Mouse (Mus musculus) myocyte (in vitro differentiated cells): ENCODE results near the gene St8sia1. TPM values are rescaled to one million over a fixed set of nuclear protein-coding genes. Genes with fewer than 3 reads are reported as not detected.

ENCODE experiments used
- H3K27me3 ChIP-seq: one replicate; pipeline ENCODE4 v1.6.1; 2011; ENCODE audit not compliant: control insufficient read depth, insufficient read depth, insufficient read length
- H3K36me3 ChIP-seq: one replicate; pipeline ENCODE4 v1.6.1; 2011; ENCODE audit not compliant: control insufficient read depth, insufficient read depth
- H3K4me2 ChIP-seq: one replicate; pipeline ENCODE4 v1.6.1; 2011; ENCODE audit warnings: low read depth, control low read depth
- H3K4me3 ChIP-seq: one replicate; pipeline ENCODE4 v1.5.1; 2011; ENCODE audit warnings: mild to moderate bottlenecking, control low read depth, moderate library complexity
- H3K79me2 ChIP-seq: one replicate; pipeline ENCODE4 v1.6.1; 2011; ENCODE audit not compliant: control insufficient read depth, insufficient read depth
- H3ac ChIP-seq: one replicate; pipeline ENCODE4 v1.6.1; 2011; ENCODE audit not compliant: control insufficient read depth, insufficient read length
- CEBPB ChIP-seq: IDR thresholded peaks from 2 replicates; pipeline ENCODE4 v1.6.1; 2011; ENCODE audit warnings: mild to moderate bottlenecking, moderate library complexity; ENCODE audit not compliant: poor library complexity, insufficient read depth, severe bottlenecking
- E2F4 ChIP-seq: IDR thresholded peaks from one replicate; pipeline ENCODE4 v1.6.1; 2011; ENCODE audit warnings: mild to moderate bottlenecking, control low read depth, moderate library complexity; ENCODE audit not compliant: insufficient read depth
- MAX ChIP-seq: IDR thresholded peaks from one replicate; pipeline ENCODE4 v1.6.1; 2011; ENCODE audit warnings: low read depth, mild to moderate bottlenecking, control low read depth
- MYOD1 ChIP-seq, 3 experiments: IDR thresholded peaks; one replicate each; pipeline ENCODE4 v1.6.1; 2011; ENCODE audit warnings: control low read depth in 2 of 3, low read depth in 2 of 3, mild to moderate bottlenecking in 2 of 3, moderate library complexity in 1 of 3; ENCODE audit not compliant: insufficient read length in 2 of 3, control insufficient read depth in 1 of 3
- MYOG ChIP-seq, 3 experiments: IDR thresholded peaks; one replicate each; pipeline ENCODE4 v1.6.1; 2011; ENCODE audit warnings: control low read depth in 2 of 3, low read depth in 2 of 3, mild to moderate bottlenecking in 2 of 3; ENCODE audit not compliant: insufficient read length in 2 of 3, control insufficient read depth in 1 of 3, insufficient read depth in 1 of 3
- POLR2A ChIP-seq: IDR thresholded peaks from one replicate; pipeline ENCODE4 v1.6.1; 2011; ENCODE audit warnings: low read depth, mild to moderate bottlenecking, control low read depth, moderate library complexity; ENCODE audit not compliant: insufficient read length
- POLR2AphosphoS2 ChIP-seq: IDR thresholded peaks from one replicate; pipeline ENCODE4 v1.6.1; 2011; ENCODE audit warnings: low read depth, control low read depth; ENCODE audit not compliant: insufficient read length
- REST ChIP-seq: IDR thresholded peaks from one replicate; pipeline ENCODE4 v1.6.1; 2011; ENCODE audit warnings: mild to moderate bottlenecking, control low read depth, moderate library complexity; ENCODE audit not compliant: insufficient read depth, insufficient read length
- SRF ChIP-seq: IDR thresholded peaks from one replicate; pipeline ENCODE4 v1.6.1; 2011; ENCODE audit warnings: low read depth; ENCODE audit not compliant: control insufficient read depth, insufficient read length
- TCF12 ChIP-seq: IDR thresholded peaks from one replicate; pipeline ENCODE4 v1.6.1; 2011; ENCODE audit warnings: mild to moderate bottlenecking, control low read depth; ENCODE audit not compliant: poor library complexity, insufficient read depth, severe bottlenecking
- TCF3 ChIP-seq: IDR thresholded peaks from one replicate; pipeline ENCODE4 v1.6.1; 2011; ENCODE audit warnings: low read depth, control low read depth; ENCODE audit not compliant: insufficient read length
- USF1 ChIP-seq: IDR thresholded peaks from one replicate; pipeline ENCODE4 v1.6.1; 2011; ENCODE audit warnings: low read depth, mild to moderate bottlenecking, control low read depth, moderate library complexity
- polyA plus RNA-seq: library from polyadenylated mRNA; unstranded; fragments of >200 nt; fragmentation: generic; extraction: Trizol; gene quantifications from one replicate; pipeline ENCODE4 v1.2.1, GENCODE M21; 2012; ENCODE audit warnings: missing spikeins

St8sia1 gene
- polyA plus RNA-seq, 1 experiment, result 0.02 TPM

DNA sequence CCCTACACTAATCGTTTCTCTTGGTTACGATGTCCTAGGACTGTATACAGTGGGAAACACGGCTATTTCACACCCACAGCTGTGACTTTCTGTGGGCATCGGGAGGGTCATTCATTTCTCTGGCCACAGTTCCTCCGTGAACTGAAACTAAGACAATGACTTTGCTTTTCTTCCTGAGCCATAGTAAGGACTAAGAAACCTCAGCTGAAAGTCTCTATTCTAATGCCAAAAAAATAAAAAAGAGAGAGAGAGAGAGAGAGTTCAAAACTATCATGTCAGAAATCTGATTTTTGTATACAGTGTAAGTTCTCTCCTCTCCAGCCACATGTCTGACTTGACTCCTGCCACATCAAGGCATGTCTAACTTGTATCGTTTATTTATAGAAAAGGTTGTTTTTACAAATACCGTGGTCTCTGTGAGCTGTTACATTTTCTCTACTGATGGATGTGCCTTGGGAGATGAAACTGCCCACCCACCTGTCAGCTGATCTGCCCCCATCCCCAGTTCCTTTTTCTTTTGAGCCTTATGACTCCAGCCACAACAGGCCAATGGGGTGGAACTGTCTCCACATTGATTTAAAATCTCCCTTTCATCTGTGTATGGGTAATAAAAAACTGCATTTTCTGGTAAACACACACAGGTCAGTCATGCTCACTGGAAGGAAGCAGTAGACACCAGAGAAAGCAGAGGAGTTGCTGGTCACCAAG lies 94.4 kb downstream of the St8sia1 start:
- no peaks in the 10 kb centered on the region for H3K79me2 ChIP-seq
- no peaks in the 10 kb centered on the region for H3K36me3 ChIP-seq
- no peaks in the 10 kb centered on the region for H3K27me3 ChIP-seq
- H3ac ChIP-seq, result no peak overlapping the region
- no peak overlapping the region for H3K4me3 ChIP-seq
- no peak overlapping the region for H3K4me2 ChIP-seq
- no peak for TF ChIP-seq POLR2A
- no peak for TF ChIP-seq TCF12
- no peak for TF ChIP-seq POLR2AphosphoS2
- TF ChIP-seq E2F4, result no peak
- no peak for TF ChIP-seq USF1
- no peak for TF ChIP-seq MYOD1 (IDR thresholded peaks at IDR 0.05; ENCODE audit: control insufficient read depth in 1 of 3, insufficient read length in 2 of 3, low read depth in 2 of 3)
- TF ChIP-seq MYOG (IDR thresholded peaks at IDR 0.05; ENCODE audit: control insufficient read depth in 1 of 3, insufficient read depth in 1 of 3, insufficient read length in 2 of 3, low read depth in 2 of 3), result no peak
- TF ChIP-seq TCF3, result no peak
- no peak for TF ChIP-seq SRF
- no peak for TF ChIP-seq REST
- TF ChIP-seq MAX, result no peak
- TF ChIP-seq CEBPB, result no peak

DNA sequence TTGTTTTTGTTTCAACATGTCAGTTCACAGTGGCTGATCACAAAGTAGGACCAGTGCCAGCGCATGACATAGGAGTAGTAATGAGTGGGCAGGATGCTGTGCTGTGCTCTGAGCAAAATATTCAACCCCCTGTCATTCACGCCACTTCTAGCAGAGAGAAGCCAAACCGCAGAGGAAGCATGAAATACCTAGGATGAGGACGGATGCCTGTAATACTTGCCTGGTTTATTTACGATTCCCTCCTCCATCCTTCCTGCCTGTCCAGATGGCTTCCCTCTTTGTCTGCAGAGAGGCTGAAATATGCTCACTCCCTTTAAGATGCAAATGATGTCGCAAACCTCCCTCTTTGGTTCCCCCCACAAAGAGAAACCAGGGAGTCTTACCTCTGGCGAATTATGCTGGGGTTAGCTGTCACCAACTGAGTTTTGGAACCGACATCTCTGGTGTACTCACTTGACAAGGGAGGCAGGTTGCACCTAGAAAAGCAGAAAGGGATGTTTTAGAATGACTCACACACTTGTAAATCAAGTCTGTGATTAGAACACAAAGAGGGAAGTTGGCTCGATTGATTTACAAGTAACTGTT lies 96.7 kb downstream of the St8sia1 start:
- Histone ChIP-seq H3K4me2 (peak overlapping the region; percentile 66), H3K36me3 (no peaks in the 10 kb centered on the region), H3K4me3 (no peak overlapping the region), H3ac (no peak overlapping the region), H3K79me2 (no peaks in the 10 kb centered on the region), H3K27me3 (no peaks in the 10 kb centered on the region)
- no peak for TF ChIP-seq SRF
- no peak for TF ChIP-seq CEBPB
- no peak for TF ChIP-seq MYOG (IDR thresholded peaks at IDR 0.05; ENCODE audit: control insufficient read depth in 1 of 3, insufficient read depth in 1 of 3, insufficient read length in 2 of 3, low read depth in 2 of 3)
- TF ChIP-seq MYOD1 (IDR thresholded peaks at IDR 0.05; ENCODE audit: control insufficient read depth in 1 of 3, insufficient read length in 2 of 3, low read depth in 2 of 3), result no peak
- no peak for TF ChIP-seq POLR2A
- TF ChIP-seq TCF12, result no peak
- TF ChIP-seq TCF3, result no peak
- no peak for TF ChIP-seq E2F4

DNA sequence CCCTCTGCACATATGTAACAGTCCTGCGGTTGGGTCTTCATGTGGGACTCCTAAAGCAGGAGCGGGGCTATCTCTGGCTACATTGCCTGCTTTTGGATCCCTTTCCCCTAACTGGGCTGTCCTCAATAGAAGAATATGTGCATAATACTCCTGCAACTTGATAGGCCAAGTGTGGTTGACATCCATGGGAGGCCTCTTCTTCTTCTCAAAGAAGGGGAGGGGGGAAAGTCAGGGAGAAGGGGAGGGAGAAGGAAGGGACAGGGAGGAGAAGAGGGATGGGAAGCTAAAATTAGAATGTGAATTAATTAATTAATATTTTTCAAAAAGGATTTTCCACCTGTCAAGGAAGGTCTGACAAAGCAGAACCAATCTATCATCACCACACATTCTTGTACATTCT lies 97.2 kb downstream of the St8sia1 start:
- H3K4me3 ChIP-seq, result no peak overlapping the region
- no peaks in the 10 kb centered on the region for H3K36me3 ChIP-seq
- no peak overlapping the region for H3ac ChIP-seq
- H3K4me2 ChIP-seq, result peak overlapping the region; percentile 66
- H3K79me2 ChIP-seq, result no peaks in the 10 kb centered on the region
- H3K27me3 ChIP-seq, result no peaks in the 10 kb centered on the region
- no peak for TF ChIP-seq POLR2AphosphoS2
- no peak for TF ChIP-seq TCF12
- no peak for TF ChIP-seq CEBPB
- TF ChIP-seq SRF, result no peak
- TF ChIP-seq POLR2A, result no peak
- no peak for TF ChIP-seq MYOG (IDR thresholded peaks at IDR 0.05; ENCODE audit: control insufficient read depth in 1 of 3, insufficient read depth in 1 of 3, insufficient read length in 2 of 3, low read depth in 2 of 3)
- TF ChIP-seq TCF3, result no peak
- TF ChIP-seq REST, result no peak
- TF ChIP-seq E2F4, result no peak
- TF ChIP-seq USF1, result no peak
- TF ChIP-seq MYOD1 (IDR thresholded peaks at IDR 0.05; ENCODE audit: control insufficient read depth in 1 of 3, insufficient read length in 2 of 3, low read depth in 2 of 3), result no peak
- TF ChIP-seq MAX, result no peak

DNA sequence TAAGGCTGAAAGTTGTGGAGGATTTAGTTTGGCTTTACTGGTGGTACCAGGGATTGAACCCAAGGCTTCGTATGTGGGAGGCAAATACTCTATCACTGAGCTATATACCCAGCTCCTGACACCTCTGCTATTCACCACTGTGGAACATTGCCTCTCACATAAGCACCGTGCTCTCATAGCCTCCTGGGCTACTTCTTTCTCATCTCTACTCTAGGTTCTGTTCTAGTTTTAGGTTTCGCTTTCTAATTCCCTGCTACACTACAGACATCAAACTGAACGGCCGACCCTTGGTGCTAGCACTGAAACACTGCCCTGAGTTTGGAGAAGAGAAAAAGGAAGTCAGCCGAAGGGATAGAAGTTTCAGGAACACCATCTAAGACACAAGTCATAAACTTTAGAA lies 99.1 kb downstream of the St8sia1 start:
- Histone ChIP-seq H3K36me3 (no peaks in the 10 kb centered on the region), H3K79me2 (no peaks in the 10 kb centered on the region), H3K4me2 (no peak overlapping the region), H3K4me3 (no peak overlapping the region), H3K27me3 (no peaks in the 10 kb centered on the region), H3ac (no peak overlapping the region)
- no peak for TF ChIP-seq POLR2A

DNA sequence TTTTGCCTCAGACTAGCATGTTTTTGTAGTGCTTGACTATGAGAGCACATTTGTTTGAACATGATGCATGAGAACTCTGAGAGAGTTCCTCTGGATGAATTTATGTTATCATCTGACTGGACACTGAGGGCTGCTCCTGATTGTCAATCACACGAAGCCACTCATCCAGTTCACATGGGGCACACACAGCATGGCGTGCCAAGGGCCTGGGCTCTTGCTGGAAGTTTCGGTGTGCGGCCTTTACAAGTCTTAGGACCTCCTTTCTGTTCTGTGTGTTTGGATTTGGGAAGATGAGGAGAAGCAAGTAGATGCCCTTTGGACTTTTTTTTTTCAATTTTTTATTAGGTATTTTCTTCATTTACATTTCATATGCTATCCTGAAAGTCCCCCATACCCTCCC lies 100.4 kb downstream of the St8sia1 start:
- Histone ChIP-seq H3K36me3 (no peaks in the 10 kb centered on the region), H3ac (no peak overlapping the region), H3K27me3 (no peaks in the 10 kb centered on the region), H3K4me3 (no peak overlapping the region), H3K79me2 (no peaks in the 10 kb centered on the region), H3K4me2 (no peak overlapping the region)
- TF ChIP-seq REST (no peak), TCF12 (no peak), CEBPB (no peak), USF1 (no peak), SRF (no peak), POLR2AphosphoS2 (no peak), MYOG (IDR thresholded peaks at IDR 0.05; ENCODE audit: control insufficient read depth in 1 of 3, insufficient read depth in 1 of 3, insufficient read length in 2 of 3, low read depth in 2 of 3) (no peak), TCF3 (no peak)
